In the genomic region with DNA sequence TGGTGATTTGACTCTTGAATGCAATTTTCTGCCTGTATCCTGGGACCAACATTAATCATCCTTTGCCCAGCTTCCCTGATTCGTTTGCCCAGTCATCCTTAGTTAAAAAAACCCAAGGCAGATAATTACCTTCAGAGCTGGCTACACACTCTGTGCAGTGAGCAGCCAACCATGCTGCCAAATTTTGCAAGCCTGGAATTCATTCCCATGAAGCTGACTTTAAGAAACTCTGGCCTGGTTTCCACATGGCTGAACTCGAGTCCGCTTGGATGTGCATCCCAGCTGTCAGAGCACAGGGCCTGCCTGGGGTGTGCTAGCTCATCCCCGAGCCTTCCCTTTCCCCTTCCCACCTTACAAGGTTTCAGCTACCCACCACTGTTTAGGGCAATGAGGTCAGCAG, we compare ENCODE assay signal across 9 mouse cellular contexts. TPM values are rescaled to one million over a fixed set of nuclear protein-coding genes. Genes with fewer than 3 reads are reported as not detected.
DNase-seq lines count a peak whose midpoint lies in the region; ATAC-seq and TF ChIP-seq lines count a peak whose summit lies in the region.
"Had no signal": no experiment of that assay in that cellular context is flagged by ENCODE, and none has a peak within 500 bp of the region (broad histone marks: within the 10 kb centered on the region; RNA-seq: fewer than 3 reads in every experiment).

No protein-coding gene starts in this region.

- no peak overlapping the region for H3K4me3 ChIP-seq in intestine, postnatal 0 days (ENCODE audit: low read depth, low read length)
- no peak overlapping the region for H3K4me3 ChIP-seq in intestine, embryonic 16.5 days (ENCODE audit: low read length)
- H3K4me3 ChIP-seq in embryonic facial prominence, embryonic 14.5 days (ENCODE audit: low read depth, low read length): no peak overlapping the region
- no peak overlapping the region for H3K4me3 ChIP-seq in hindbrain, embryonic 14.5 days (replicated peaks; ENCODE audit: low read length)
- no peak overlapping the region for H3K4me3 ChIP-seq in thymus, adult 2 months (ENCODE audit: control insufficient read depth, insufficient read depth, low read length)
- no peak overlapping the region for H3K4me3 ChIP-seq in intestine, embryonic 15.5 days (replicated peaks)

- TF ChIP-seq CTCF in intestine, postnatal 0 days (IDR thresholded peaks at IDR 0.05; ENCODE audit: low read depth): no peak
- no peak for TF ChIP-seq CTCF in thymus, adult 2 months (IDR thresholded peaks at IDR 0.05; ENCODE audit: borderline replicate concordance, control insufficient read depth, extremely low read depth, insufficient read depth, low read length, poor library complexity)

- no peaks in the 10 kb centered on the region for H3K27me3 ChIP-seq in intestine, postnatal 0 days (replicated peaks; ENCODE audit: control insufficient read depth, insufficient read depth, low read length)
- no peaks in the 10 kb centered on the region for H3K27me3 ChIP-seq in intestine, embryonic 16.5 days (replicated peaks; ENCODE audit: control insufficient read depth, insufficient read depth, low read length)
- no peaks in the 10 kb centered on the region for H3K27me3 ChIP-seq in embryonic facial prominence, embryonic 14.5 days (replicated peaks; ENCODE audit: control insufficient read depth, insufficient read depth, low read length)
- no peaks in the 10 kb centered on the region for H3K27me3 ChIP-seq in hindbrain, embryonic 14.5 days (ENCODE audit: control insufficient read depth, insufficient read depth, low read length)
- H3K27me3 ChIP-seq in thymus, adult 2 months (ENCODE audit: control insufficient read depth, insufficient read depth, low read length): no peaks in the 10 kb centered on the region
- no peaks in the 10 kb centered on the region for H3K27me3 ChIP-seq in intestine, embryonic 15.5 days (replicated peaks)

- H3K4me1 ChIP-seq in intestine, postnatal 0 days (replicated peaks; ENCODE audit: control insufficient read depth, insufficient read depth, low read length): no peaks in the 10 kb centered on the region
- H3K4me1 ChIP-seq in intestine, embryonic 16.5 days (ENCODE audit: control insufficient read depth, insufficient read depth, low read length): no peaks in the 10 kb centered on the region
- H3K4me1 ChIP-seq in embryonic facial prominence, embryonic 14.5 days (ENCODE audit: control insufficient read depth, insufficient read depth, low read length): no peaks in the 10 kb centered on the region
- peaks cover 18% of the 10 kb centered on the region for H3K4me1 ChIP-seq in hindbrain, embryonic 14.5 days (replicated peaks; ENCODE audit: control insufficient read depth, insufficient read depth, low read length)
- H3K4me1 ChIP-seq in thymus, adult 2 months (replicated peaks; ENCODE audit: control insufficient read depth, insufficient read depth, low read length): no peaks in the 10 kb centered on the region; the same call in 1 of the 2 replicates
- no peaks in the 10 kb centered on the region for H3K4me1 ChIP-seq in intestine, embryonic 15.5 days (replicated peaks)

- no peak for ATAC-seq in intestine, postnatal 0 days
- ATAC-seq in intestine, embryonic 16.5 days: no peak
- ATAC-seq in embryonic facial prominence, embryonic 14.5 days (ENCODE audit: low read depth): peak; percentile 50; the same call in 1 of the 2 replicates
- peak; percentile 51 for ATAC-seq in hindbrain, embryonic 14.5 days (ENCODE audit: low FRiP score)
- no peak for ATAC-seq in intestine, embryonic 15.5 days

- 72% methylated on average over 4 of the region's 4 CpGs for WGBS in intestine, postnatal 0 days
- 70% methylated on average over 4 of the region's 4 CpGs for WGBS in intestine, embryonic 16.5 days
- 47% methylated on average over 4 of the region's 4 CpGs for WGBS in embryonic facial prominence, embryonic 14.5 days
- WGBS in hindbrain, embryonic 14.5 days: 17% methylated on average over 4 of the region's 4 CpGs
- 81% methylated on average over 4 of the region's 4 CpGs for WGBS in thymus, adult 2 months
- 69% methylated on average over 4 of the region's 4 CpGs for WGBS in intestine, embryonic 15.5 days

- TF ChIP-seq POLR2A in thymus, adult 2 months (IDR thresholded peaks at IDR 0.05; ENCODE audit: control insufficient read depth, extremely low read depth, insufficient read depth, low read length, poor library complexity): no peak

- no peak overlapping the region for H3K27ac ChIP-seq in intestine, postnatal 0 days (ENCODE audit: low read depth, low read length)
- no peak overlapping the region for H3K27ac ChIP-seq in intestine, embryonic 16.5 days (ENCODE audit: low read length)
- H3K27ac ChIP-seq in embryonic facial prominence, embryonic 14.5 days (replicated peaks; ENCODE audit: low read depth, low read length): 0 out of 2 replicates have a peak overlapping the region, but pooled peaks have one; percentile 13
- H3K27ac ChIP-seq in hindbrain, embryonic 14.5 days: peak overlapping the region; percentile 61
- no peak overlapping the region for H3K27ac ChIP-seq in thymus, adult 2 months (ENCODE audit: control insufficient read depth, insufficient read depth, low read length)
- no peak overlapping the region for H3K27ac ChIP-seq in intestine, embryonic 15.5 days
- H3K27ac ChIP-seq: macrophage had no signal

- peaks cover 66% of the 10 kb centered on the region for H3K36me3 ChIP-seq in intestine, postnatal 0 days (ENCODE audit: control insufficient read depth, insufficient read depth)
- peaks cover 2% of the 10 kb centered on the region; the same call in 1 of the 2 replicates for H3K36me3 ChIP-seq in intestine, embryonic 16.5 days (ENCODE audit: control insufficient read depth, insufficient read depth, low read length)
- H3K36me3 ChIP-seq in embryonic facial prominence, embryonic 14.5 days (ENCODE audit: control insufficient read depth, insufficient read depth, low read length): peaks cover 86% of the 10 kb centered on the region
- peaks cover 42% of the 10 kb centered on the region for H3K36me3 ChIP-seq in hindbrain, embryonic 14.5 days (replicated peaks; ENCODE audit: control insufficient read depth, insufficient read depth)
- no peaks in the 10 kb centered on the region for H3K36me3 ChIP-seq in thymus, adult 2 months (ENCODE audit: control insufficient read depth, insufficient read depth, low read length)
- H3K36me3 ChIP-seq in intestine, embryonic 15.5 days: peaks cover 6% of the 10 kb centered on the region; the same call in 1 of the 2 replicates

- H3K9me3 ChIP-seq in intestine, postnatal 0 days (ENCODE audit: control insufficient read depth): no peaks in the 10 kb centered on the region
- no peaks in the 10 kb centered on the region for H3K9me3 ChIP-seq in intestine, embryonic 16.5 days (ENCODE audit: control insufficient read depth, low read length)
- no peaks in the 10 kb centered on the region for H3K9me3 ChIP-seq in embryonic facial prominence, embryonic 14.5 days (ENCODE audit: control insufficient read depth, low read length)
- H3K9me3 ChIP-seq in hindbrain, embryonic 14.5 days (ENCODE audit: control insufficient read depth, low read length): no peaks in the 10 kb centered on the region
- H3K9me3 ChIP-seq in intestine, embryonic 15.5 days: no peaks in the 10 kb centered on the region

- H3K4me2 ChIP-seq in intestine, postnatal 0 days (replicated peaks; ENCODE audit: low read depth): no peak overlapping the region
- H3K4me2 ChIP-seq in intestine, embryonic 16.5 days (ENCODE audit: low read depth, low read length): no peak overlapping the region
- H3K4me2 ChIP-seq in embryonic facial prominence, embryonic 14.5 days (ENCODE audit: low read depth, low read length): no peak overlapping the region
- H3K4me2 ChIP-seq in hindbrain, embryonic 14.5 days (replicated peaks): no peak overlapping the region
- H3K4me2 ChIP-seq in intestine, embryonic 15.5 days (replicated peaks): no peak overlapping the region

- peak; percentile 87 for DNase-seq in embryonic facial prominence, embryonic 14.5 days (ENCODE audit: low spot score)
- DNase-seq in hindbrain, embryonic 14.5 days (ENCODE audit: low spot score): peak; percentile 56
- DNase-seq in lung, postnatal 25 days (ENCODE audit: low spot score): peak; percentile 10
- DNase-seq in thymus, adult 2 months: no peak
- DNase-seq: spleen, adult 18-20 months had no signal

- H3K9ac ChIP-seq in intestine, postnatal 0 days (ENCODE audit: low read depth, low read length): 0 out of 2 replicates have a peak overlapping the region, but pooled peaks have one; percentile 11
- no peak overlapping the region for H3K9ac ChIP-seq in intestine, embryonic 16.5 days (ENCODE audit: low read depth, low read length)
- no peak overlapping the region for H3K9ac ChIP-seq in embryonic facial prominence, embryonic 14.5 days (ENCODE audit: low read depth, low read length)
- no peak overlapping the region for H3K9ac ChIP-seq in hindbrain, embryonic 14.5 days
- H3K9ac ChIP-seq in intestine, embryonic 15.5 days: no peak overlapping the region

RNA-seq across cellular contexts. Expression of a gene that starts 29.5 kb away (rescaled TPM):
- polyA plus RNA-seq in intestine, postnatal 0 days (2015; fragmentation: Nextera tagmentation; extraction: Ambion mirVana): not detected in 2 replicates
- not detected in 2 replicates for polyA plus RNA-seq in intestine, embryonic 16.5 days (2015; fragmentation: Nextera tagmentation; extraction: Ambion mirVana)
- not detected in 2 replicates for polyA plus RNA-seq in embryonic facial prominence, embryonic 14.5 days (2014; fragmentation: Nextera tagmentation; extraction: Ambion mirVana)
- not detected in 2 replicates for polyA plus RNA-seq in hindbrain, embryonic 14.5 days (2014; fragmentation: Nextera tagmentation; extraction: Ambion mirVana)
- not detected in 2 replicates for polyA plus RNA-seq in thymus, adult 2 months (2012; rRNA removed)
- polyA plus RNA-seq in intestine, embryonic 15.5 days (2015; fragmentation: Nextera tagmentation; extraction: Ambion mirVana): not detected in 2 replicates
- polyA plus RNA-seq: macrophage had no signal

Comparison
In these comparisons a context has a peak if more than half of its experiments do, and no peak if none do; other contexts are left out.
1. ATAC-seq: peak in embryonic facial prominence, embryonic 14.5 days (single experiment) and hindbrain, embryonic 14.5 days (single experiment); none in intestine, postnatal 0 days (single experiment), intestine, embryonic 16.5 days (single experiment) and intestine, embryonic 15.5 days (single experiment).
2. H3K27ac ChIP-seq: peak in embryonic facial prominence, embryonic 14.5 days (single experiment) and hindbrain, embryonic 14.5 days (single experiment); none in intestine, postnatal 0 days (single experiment), intestine, embryonic 16.5 days (single experiment), thymus, adult 2 months (single experiment) and intestine, embryonic 15.5 days (single experiment).